Mouse (Mus musculus) c-Kit-positive CD71-positive TER-119-positive erythroid progenitor cells, embryonic 14.5 days (primary cell): Measurements from ENCODE around the gene 1700020L24Rik.

Source experiments
- DNase-seq: peaks from one replicate; pipeline ENCODE4 v3.0.0-alpha.2; 2013; ENCODE audit warnings: low spot score

1700020L24Rik gene

DNA sequence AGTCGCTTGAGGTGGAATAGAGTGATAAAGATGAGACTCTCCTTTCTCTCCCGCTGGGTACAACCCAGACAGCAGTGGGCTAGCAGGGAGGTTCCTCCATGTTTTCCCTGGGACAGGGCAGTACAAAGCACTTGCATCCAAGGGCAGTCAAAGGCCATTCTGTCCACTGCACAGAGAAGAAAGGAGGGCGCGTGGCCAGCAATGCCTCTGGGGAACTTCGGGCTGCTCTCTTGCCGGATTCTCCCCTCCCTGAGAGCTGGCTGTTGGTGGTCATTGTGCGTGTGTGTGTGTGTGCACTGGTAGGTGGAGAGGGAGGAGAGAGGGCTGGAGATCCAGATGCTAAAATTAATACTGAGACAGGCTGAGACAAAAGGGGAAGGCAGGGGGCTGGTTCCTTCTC lies 3.8 kb downstream of the 1700020L24Rik start:
- no peak for DNase-seq

DNA sequence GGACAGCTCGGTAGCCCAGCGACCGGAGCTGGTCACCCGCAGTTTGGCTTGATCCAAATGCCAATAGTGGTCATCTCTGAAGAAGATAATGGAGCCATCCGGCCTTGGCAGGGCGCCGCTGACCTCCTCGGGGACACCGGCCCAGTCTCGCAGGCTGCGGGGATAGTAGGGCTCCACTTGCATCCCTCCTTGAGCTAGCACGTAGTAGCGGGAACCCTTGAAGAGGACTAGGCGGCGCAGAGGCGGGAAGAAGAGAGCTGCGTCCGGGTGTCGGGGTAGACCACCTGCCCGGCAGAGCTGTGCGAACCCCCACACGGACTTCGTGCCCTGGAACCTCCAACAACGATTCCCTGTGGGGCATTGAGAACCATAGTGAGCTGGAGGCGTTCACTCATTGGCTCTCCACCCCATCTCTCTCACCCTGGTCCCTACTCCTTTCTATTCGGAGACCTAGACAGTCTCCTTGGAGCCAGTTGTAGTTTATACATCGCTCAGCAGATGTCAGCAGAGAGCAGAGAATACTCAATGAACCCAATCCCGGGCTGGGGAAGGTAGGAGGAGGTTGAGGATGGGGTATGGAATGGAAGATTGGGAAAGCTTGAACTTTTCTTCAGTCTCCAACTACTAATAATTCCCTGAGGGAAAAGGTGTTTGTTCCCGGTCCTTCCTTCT lies 5.3 kb downstream of the 1700020L24Rik start:
- peak; percentile 57 for DNase-seq

DNA sequence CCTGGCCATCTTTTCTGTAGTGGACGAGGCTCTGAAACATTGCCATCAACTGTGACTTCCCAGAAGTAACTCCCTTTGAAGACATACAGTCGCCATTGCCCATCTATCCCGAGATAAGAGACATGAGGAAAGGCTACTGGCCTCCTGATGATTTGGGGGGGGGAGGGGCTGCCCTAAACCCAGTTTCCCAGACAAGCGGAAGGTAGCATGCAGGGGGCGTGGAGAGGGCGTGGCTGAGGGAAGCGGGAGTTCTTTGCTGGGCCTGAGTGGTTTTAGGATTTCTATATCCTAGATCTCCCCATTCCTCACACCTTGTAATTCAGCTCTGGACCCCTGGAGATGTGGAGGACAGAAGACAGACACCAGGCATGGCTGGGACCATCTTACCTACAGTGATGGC lies 6.3 kb downstream of the 1700020L24Rik start:
- no peak for DNase-seq

DNA sequence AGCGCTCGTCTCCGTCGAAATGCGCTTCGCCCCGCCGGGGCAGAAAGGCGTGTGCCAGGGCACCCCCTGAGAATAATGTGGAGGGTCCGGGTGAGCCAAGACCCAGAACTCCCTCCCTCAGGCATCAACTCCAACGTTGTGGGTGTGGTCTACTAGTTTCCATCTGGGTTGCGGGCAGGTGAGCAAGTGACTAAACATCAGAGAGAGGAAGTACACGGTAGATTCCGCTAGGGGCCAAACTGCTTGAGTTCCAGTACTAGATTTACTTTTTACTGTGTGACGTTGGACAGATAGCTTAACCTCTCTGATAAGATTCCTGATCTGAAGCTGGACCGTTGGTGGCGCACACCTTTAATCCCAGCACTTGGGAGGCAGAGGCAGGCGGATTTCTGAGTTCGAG lies 7.5 kb downstream of the 1700020L24Rik start:
- no peak for DNase-seq

DNA sequence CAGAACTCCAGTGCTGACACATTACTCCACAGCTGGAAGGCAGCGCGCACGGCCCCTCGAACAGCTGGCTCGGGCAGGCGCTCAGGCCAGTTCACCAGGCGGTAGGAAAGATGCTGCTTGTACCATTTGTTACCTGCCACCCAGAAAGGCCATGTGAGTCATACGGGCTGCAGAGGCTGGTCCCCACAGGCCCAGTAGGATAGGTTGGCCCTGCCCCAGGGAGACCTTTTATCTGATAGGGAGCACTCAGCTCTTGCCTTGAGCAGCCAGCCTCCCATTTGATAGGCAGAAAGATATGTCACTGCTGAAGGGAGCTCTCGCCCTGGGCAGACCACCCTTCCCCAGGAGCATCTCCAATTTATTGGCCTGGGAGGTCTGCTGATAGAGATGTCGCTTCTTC lies 10.1 kb downstream of the 1700020L24Rik start:
- no peak for DNase-seq

DNA sequence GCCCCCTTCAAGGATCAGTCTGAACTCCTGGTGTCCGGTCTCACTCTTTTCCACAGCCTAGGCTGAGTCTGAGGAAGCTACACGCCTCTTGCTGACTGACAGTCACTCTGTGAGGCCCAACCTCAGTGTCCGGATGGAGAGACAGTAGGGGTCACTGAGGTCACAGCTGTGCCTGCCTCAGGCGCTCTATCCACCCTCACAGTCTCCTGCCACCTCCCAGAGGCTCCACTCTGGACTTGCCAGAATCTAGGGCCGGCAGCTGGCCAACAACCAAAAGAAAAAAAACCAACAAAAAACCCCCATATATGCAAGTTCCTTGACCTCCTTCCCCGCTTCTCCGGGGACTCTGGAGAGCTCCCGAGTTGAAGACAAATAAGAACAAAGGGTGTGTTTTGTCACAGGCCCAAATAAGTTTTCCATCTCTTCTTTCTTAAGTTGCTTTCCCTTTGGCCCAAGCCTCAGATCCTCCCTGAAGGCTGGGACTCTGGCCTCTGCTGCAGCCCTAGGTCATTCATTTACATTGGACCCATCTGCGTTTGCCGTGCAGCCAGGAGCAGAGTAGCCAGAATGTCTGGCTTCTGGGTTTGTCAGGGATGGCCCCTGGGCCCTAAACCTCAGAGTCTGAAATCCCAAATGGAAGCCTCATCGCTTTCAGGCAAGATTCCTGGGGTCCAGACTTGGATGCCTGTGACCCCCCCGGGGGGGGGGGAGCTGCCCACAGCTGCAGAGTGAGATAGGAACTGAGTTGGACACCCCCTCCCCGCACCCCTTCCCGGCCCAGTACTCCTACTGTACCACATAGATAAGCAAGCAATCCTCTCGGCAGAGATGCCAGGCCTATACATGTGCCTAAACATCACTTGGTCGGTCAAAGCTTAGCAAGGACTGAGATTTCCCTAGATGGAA lies 10.8 kb downstream of the 1700020L24Rik start:
- no peak for DNase-seq

DNA sequence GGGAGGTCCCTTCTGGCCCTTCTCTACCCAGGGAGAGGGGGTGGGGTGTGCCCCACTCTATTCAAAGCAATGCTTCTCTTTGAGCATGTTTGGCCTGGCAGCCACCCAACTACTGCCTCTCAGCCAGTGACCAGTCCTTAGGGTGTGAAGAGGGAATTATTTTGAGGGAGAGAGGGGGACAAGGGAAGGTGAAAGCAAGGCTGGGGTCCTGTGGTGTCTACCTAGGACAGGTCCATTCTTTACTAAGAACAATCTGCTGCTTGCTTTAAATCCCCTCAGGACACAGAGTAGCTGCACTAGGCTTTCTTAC lies 11.4 kb downstream of the 1700020L24Rik start:
- DNase-seq, result no peak

DNA sequence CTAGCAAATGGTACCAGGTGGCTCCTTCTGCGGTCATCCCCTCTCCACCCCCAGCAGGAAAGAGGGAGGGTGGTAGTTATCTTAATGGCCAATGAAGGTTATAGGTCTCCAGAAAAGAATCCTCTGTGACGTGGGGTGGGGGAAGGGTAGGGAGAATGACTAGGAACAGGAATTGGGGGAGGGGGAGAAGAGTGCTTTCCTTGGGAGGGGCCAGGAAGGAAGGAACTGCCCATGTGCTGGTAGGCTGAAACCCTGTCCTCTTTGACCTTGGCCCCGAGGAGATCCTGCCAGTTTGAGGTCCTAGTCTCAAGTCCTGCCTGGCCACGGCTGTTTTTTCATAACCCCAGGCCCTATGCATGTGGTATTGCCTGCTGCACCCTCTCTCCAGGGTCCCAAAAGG lies 11.8 kb downstream of the 1700020L24Rik start:
- no peak for DNase-seq

DNA sequence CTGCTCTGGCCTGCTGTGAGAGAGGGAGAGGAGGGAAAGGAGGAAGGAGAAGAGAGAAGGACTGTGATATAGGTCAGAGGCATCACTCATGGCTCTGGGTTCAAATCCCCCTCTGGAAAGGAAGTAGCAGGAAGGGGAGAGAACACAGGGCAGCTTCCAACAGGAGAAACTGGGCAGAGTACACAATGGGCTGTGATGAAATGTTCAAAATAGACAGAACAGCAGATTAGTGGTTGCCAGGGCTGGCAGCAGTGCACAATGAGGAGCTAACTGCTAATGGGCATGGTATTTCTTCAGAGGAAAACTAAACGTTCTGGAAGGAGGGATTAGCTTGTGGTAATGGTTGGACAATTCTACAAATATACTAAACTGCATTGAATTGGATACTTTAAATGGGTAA lies 13.1 kb downstream of the 1700020L24Rik start:
- no peak for DNase-seq

DNA sequence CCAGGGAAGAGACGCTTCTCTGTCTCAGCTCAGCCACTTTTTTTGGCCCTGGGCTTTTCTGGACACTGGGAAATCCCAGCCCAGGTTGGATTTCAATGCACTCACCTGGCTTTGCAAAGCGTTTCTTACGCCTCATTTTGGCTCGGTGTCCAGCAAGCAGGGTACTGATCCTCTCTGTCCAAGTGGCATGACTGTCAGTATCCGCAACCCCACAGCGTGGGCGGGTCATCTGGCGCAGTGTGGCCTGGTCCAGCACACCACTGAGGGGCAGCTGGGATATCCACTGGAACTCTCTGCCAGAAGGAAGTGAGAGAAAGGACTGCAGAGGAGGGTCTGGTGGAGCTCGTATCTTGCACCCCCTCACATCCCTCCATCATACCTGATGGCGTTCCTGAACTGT lies 13.8 kb downstream of the 1700020L24Rik start:
- no peak for DNase-seq

DNA sequence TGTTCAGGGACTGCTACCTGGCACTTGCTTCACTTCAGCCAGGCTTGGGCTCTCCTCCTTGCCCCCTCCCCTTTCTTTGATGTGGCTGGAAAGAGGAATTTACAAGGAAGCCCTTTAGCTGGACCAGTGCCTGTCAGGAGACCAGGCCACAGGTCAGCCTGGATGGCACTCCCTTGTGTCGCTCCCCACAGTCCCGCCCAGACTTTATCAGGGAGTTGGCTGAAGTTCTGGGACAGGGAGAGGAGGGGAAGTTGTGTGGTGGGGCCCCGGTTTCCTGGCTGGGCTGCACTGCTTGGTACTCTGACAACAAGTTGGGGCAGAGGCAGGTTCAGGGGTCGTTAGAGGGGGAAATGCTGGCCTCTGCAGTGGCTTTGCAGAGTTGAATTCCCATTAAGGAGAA lies 17.1 kb downstream of the 1700020L24Rik start:
- no peak for DNase-seq

DNA sequence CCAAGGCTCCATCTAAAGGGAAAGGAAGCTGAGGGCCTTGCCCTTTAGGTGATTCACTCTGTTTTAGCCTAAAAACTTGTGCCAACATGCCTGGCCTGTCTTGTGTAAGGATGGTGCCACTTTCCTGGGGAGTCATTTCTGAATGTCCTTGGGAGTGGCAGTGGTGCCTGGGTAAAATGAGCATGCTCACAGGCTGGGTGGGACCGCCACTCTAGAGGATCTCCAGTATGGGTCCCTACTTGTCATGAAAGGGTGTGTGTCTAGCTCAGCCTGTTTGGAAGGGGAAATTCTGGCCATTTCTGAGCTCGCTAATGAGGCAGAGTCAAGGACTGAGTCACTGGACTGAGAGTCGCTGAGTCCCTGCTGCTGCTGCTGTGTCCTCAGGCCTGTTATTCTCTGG lies 18.1 kb downstream of the 1700020L24Rik start:
- no peak for DNase-seq

DNA sequence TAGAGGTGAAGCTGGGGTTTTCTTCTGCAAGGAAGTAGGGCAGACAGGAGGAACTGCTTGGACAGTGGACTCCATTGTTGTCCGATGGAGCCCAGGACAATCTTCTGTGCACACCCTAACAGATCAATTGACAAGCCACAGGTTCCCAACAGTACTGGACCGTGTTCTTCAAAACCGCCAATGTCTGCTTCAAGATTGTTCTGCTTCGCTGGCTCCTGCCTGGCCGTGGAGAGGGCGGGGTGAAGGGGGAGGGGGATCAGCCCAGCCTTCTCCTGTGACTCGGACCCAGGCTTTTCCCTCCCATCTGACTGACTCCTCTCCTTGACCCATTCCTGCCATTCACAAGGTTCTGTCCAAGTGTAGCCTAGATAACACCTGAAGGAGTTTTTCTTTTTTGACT lies 19.8 kb downstream of the 1700020L24Rik start:
- DNase-seq, result no peak

DNA sequence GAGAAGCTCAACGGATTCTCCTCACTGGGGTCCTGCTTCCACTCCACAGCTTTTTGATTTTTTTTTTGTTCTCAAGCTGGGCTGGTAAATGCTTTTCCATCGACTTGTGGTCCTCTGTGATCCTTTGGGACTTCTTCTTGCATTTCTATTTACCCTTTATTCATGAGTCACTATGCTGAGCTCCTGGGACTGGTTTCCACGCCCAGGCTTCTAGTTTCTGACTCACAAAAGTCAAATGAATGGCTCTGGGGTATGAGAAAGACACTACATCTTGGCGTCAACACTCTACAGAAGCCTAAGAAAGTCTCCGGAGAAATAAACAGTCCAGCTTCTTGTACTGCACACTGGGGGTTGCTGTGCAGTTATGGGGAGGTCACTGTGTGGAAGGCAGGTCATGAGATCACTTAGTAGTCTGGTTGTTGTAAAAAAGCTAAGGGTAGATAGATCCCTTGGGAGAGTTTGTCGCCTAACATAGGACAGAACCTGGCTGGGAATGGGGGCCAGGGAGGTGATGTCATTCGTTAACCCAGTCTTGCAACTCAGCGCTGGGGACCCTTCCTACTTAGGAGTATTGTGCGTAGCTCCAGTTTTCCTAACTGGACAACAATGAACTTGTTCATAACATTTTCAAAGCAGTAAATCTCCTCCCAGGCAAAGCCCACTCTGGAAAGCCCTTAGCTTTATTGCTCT lies 20.6 kb downstream of the 1700020L24Rik start:
- DNase-seq, result no peak

DNA sequence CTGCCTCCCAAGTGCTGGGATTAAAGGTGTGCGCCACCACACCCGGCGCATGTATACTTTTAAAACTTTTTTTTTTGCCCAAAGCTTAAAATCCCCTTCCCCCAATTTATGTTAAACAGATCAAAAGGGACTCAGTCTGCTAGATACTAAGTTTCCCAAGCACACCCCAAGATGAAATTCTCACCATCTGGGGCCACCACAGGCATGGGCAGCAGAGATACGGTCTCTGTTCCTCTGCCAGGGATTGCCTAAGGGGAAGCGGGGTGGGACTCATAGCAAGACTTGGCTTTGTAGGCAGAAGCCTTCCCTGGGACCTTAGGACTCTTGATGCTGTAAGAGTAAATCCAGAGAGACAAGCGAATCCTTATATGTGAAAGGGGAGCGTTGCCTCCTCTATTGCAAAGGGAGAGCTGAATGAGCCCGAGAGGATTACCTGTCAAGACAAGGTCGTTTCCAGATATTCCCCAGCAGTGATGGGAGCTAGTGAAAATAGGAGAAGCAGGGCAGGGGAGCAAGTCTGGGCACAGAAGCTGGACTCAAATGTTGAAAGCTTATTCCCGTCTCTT lies 24.1 kb downstream of the 1700020L24Rik start:
- no peak for DNase-seq

DNA sequence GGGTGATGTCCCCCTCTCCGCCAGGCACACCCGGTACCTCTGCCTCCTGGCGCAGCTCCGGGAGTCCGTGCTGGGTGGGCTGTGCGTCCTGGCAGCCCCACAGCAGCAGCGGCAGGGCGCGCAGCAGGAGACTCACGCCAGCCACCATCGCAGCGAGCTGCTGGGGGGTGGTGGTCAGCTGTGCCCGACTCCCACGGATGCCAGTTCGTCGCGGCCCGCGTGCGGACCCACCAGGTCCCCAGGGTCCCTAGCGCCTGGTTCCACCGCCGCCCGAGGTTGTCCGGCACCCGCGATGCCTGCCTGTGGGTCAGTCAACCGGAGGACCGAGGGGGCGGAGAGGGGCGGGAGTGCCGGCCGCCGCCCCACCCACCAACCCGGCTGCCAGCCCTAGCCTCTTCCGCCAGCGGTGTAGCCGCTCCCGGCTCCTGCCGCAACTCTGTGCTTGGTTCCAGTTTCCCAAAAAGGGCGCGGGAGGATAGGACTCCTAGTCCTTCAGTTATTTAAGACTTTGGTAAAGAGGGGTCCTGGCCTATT lies 25.3 kb downstream of the 1700020L24Rik start, which contains the start of gene Mmp28:
Gene Mmp28, minus strand, starts transcription at position 361 of the 534 bp plus-strand sequence.
- no peak for DNase-seq

DNA sequence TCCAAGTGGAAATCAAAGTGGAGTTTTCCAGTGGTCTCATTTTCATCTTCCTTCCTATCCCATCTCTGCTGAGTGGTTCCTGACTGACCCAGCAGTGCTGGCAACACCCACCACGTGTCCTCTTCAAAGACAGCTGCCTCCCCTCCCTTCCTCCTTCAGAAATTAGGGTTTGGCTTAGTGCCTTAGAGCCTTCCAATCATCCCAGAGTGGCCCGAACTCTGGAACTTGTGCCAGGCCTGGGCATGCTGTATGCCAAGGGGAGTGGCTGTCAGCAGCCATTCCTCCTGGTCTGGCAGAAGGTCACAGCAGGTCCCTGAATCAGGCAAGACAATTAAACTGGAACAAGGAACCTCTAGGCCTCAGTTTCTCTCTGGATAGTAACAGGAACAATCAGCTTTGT lies 28.5 kb downstream of the 1700020L24Rik start:
- no peak for DNase-seq

DNA sequence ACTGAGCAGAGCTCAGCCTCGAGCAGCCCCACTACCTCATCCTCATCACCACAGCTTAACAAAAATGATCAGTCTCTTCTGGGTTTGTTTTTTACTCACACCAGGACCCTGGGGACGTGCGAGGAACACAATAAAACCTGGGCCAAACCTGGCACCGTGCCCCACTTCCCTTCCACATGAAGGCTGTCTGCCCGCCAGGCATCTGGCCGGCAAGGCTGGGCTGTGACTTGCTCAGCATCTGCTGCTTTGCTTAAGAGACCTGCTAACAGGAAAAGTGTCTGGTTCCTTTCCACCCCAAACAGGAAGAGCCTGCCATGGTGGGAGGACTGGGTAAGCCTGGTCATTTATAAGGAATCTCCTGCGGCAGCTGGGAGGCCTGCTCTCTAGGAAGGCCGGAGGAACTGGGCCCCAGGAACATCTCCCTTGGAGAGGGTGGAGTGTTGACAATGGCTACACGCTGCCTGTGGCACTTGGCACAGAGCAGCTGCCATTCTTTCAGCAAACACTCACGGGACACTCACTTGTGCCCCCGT lies 29.7 kb downstream of the 1700020L24Rik start:
- no peak for DNase-seq

DNA sequence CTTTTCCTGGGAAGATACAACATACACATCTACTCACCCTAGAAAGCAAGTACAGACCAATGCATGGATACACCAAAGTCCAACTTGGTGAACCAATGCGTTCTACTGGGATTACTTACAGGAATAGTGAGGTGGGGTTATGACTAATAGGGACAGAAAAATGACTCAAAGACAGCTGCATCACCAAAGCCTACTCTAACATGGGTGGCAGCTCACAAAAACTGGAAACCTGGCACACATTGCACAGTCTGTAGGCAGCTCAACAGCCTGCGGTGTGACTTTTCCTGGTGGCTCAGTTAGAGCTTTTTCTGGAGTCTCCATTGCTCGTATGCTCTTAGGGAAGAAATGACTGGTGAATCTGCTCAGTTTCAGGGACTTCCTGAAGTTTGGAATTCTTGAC lies 31.3 kb downstream of the 1700020L24Rik start:
- DNase-seq, result no peak

DNA sequence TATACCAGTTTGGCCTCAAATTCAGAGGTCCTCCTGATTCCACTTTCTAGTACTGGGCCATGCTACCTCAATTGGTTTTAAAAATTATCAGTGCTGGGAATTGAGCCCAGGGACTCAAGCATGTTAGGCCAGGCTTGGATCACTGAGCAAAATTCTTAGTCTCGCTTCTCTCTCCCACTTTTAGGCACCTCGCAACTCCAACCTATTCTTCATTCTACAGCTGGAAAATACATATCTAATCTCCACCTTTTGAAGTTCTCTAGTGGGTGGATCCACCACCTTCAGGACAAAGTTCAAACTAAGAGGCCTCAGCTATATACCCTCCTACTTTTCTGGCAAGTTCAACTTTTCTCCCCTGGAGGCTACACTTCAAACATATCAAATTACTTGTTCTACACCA lies 34.3 kb downstream of the 1700020L24Rik start:
- DNase-seq, result no peak

DNA sequence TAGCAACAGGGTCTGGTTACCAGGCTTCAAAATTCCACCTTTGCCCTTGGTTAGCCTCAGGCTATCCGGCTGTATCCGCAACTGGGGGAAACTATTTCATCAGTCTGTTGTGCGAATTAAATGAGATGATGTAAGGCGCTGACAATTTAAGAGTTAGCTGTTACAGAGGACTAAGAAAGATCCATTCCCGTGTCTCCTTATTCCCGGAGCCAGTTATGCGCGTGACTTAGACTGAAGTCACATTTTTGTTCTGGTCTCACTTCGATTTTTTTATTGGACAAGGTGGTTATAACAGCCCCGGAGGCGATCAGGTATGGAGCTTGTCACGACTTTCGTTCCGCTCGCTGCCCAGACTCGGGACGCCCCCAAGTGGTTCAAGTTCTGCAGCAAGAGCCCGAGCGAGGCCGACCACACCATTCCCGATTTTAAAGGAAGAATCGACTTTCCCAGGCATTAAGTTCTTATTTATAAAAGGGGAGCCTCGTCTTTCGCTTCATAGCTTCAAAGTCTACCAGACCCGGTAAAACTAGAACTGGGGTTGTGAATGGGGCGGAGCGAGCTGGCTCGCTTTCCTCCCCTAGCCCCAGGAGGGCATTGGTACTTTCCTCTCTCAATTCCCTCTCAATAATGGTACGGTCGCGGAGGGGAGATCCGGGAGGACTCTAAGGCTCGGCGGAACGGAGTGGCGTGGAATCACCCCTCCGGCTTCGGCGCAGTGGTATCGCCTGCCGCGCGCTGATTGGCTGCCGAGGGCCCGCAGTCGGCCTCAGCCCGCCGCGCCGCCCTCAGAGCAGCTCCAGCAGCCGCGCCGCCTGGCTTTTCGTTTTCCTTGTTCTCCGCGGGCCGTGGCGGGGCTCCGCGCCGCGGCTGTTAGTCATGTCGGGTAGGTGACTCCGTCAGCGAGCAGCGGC lies 35.1 kb downstream of the 1700020L24Rik start, which contains the start of gene Taf15:
Gene Taf15, plus strand, starts transcription at position 763 of the 911 bp plus-strand sequence.
- DNase-seq, result peak; percentile 98
